Mouse (Mus musculus) spleen, adult 2 months (tissue): ENCODE data around the gene Atp1a1.

Source experiments
- CTCF ChIP-seq: fragments of 200-500 bp; IDR thresholded peaks from 2 replicates; pipeline ENCODE4 v1.5.1; 2011; ENCODE audit warnings: mild to moderate bottlenecking, inconsistent platforms; ENCODE audit not compliant: insufficient read depth, insufficient read length, insufficient replicate concordance; ENCODE audit errors: extremely low read depth
- POLR2A ChIP-seq: fragments of 200-500 bp; IDR thresholded peaks from 2 replicates; pipeline ENCODE4 v1.6.1; 2011; ENCODE audit warnings: low read depth, low read length, inconsistent platforms

GRCm38 (mm10) chr3:101575527-101576085 lies 28.9 kb downstream of the Atp1a1 start:
- no peak for TF ChIP-seq CTCF
- TF ChIP-seq POLR2A = no peak
